23 mouse cellular contexts compared by ENCODE assay signal in the genomic region with DNA sequence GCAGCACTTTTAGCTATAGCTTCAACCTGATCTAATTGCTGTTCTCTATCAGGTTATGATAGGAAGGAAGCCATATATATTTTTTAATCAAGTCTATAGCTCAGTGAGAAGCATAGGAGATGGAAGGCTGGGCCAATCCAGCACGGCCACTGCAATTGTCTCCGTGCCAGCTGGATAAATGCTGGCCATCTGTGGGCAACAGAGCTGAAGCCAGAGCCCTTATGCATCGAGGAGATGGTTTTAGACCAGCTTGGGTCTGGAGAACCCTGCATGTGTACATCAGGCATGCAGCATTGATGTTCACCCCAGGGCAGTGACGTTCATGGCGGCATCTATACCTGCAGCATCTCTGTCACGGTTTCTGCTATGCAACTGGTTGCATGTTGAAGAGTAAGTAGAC. TPM values are rescaled to one million over a fixed set of nuclear protein-coding genes. Genes with fewer than 3 reads are reported as not detected.
DNase-seq lines count a peak whose midpoint lies in the region; TF ChIP-seq lines count a peak whose summit lies in the region.
"Had no signal": no experiment of that assay in that cellular context is flagged by ENCODE, and none has a peak within 500 bp of the region (broad histone marks: within the 10 kb centered on the region; RNA-seq: fewer than 3 reads in every experiment).

No protein-coding gene starts in this region.

- no peak for TF ChIP-seq POLR2A in cerebellum, adult 2 months (IDR thresholded peaks at IDR 0.05; ENCODE audit: borderline replicate concordance, insufficient read depth, low read length)

- 22% methylated on average over 6 of the region's 6 CpGs for WGBS in cerebellum, adult 2 months

- no peak for TF ChIP-seq CTCF in cerebellum, adult 2 months (IDR thresholded peaks at IDR 0.05; ENCODE audit: borderline replicate concordance, insufficient read depth, low read depth, low read length)
- no peak for TF ChIP-seq CTCF in left cerebral cortex, adult 2 months (IDR thresholded peaks at IDR 0.05)

- intact Hi-C loops in left cerebral cortex, postnatal 4 days (cut with DNase I): no loop called here
- intact Hi-C loops in left cerebral cortex, adult 2 months (cut with DNase I): no loop called here

- H3K4me3 ChIP-seq in cerebellum, adult 2 months (replicated peaks; ENCODE audit: insufficient read depth, low read depth, low read length): no peak overlapping the region
- H3K4me3 ChIP-seq in left cerebral cortex, adult 2 months: no peak overlapping the region
- H3K4me3 ChIP-seq: embryonic facial prominence, embryonic 10.5 days; embryonic facial prominence, embryonic 12.5 days; forebrain, embryonic 13.5 days; forebrain, embryonic 15.5 days had no signal

- peaks cover 4% of the 10 kb centered on the region for H3K4me1 ChIP-seq in cerebellum, adult 2 months (ENCODE audit: control insufficient read depth, insufficient read depth, low read length)
- H3K4me1 ChIP-seq: embryonic facial prominence, embryonic 10.5 days; embryonic facial prominence, embryonic 12.5 days; forebrain, embryonic 13.5 days; forebrain, embryonic 15.5 days had no signal

- no peaks in the 10 kb centered on the region for H3K27me3 ChIP-seq in cerebellum, adult 2 months (ENCODE audit: control insufficient read depth, insufficient read depth, low read length)
- H3K27me3 ChIP-seq: CH12.LX; embryonic facial prominence, embryonic 12.5 days; forebrain, embryonic 13.5 days; forebrain, embryonic 15.5 days; Patski had no signal

- DNase-seq in cerebellum, adult 2 months: peak; percentile 8 to 11
- DNase-seq in cerebellum, adult 9-11 months: no peak
- DNase-seq in cerebellum, postnatal 14 days: peak; percentile 46 to 61
- no peak for DNase-seq in cerebellum, adult 11 months
- DNase-seq in heart, adult 11 months: peak; percentile 59
- DNase-seq in heart, postnatal 4 days: no peak
- peak; percentile 40 for DNase-seq in left cerebral cortex, postnatal 4 days
- no peak for DNase-seq in left cerebral cortex, adult 2 months (ENCODE audit: extremely low spot score in 1 of 2, low spot score in 2 of 2)
- DNase-seq: adrenal gland, adult 8-10 months; adrenal gland, postnatal 14 days; adrenal gland, postnatal 36 days; B cell, adult 2 months; cerebellum, adult 8-10 months; forebrain, postnatal 0 days had no signal

- H3K27ac ChIP-seq in cerebellum, adult 2 months (ENCODE audit: insufficient read depth, low read length): no peak overlapping the region
- no peak overlapping the region for H3K27ac ChIP-seq in left cerebral cortex, adult 2 months
- H3K27ac ChIP-seq: embryonic facial prominence, embryonic 10.5 days; embryonic facial prominence, embryonic 12.5 days; forebrain, embryonic 13.5 days; forebrain, embryonic 15.5 days had no signal

RNA-seq across cellular contexts. Expression of gene Stac, which starts 20.3 kb away (rescaled TPM):
- polyA plus RNA-seq in cerebellum, adult 2 months (2012; rRNA removed): 9.8 and 11.5 TPM in 2 replicates
- total RNA-seq in heart, postnatal 4 days (2021): under 1 TPM; 0.64 to 0.86 TPM
- 10 to 100 TPM in 1 of 2 experiments, 1 to 10 TPM in 1; 9.3 to 10.3 TPM for total RNA-seq in left cerebral cortex, postnatal 4 days (2021)
- total RNA-seq in left cerebral cortex, adult 2 months (2021): 1 to 10 TPM; 1.4 to 3.0 TPM
- total RNA-seq: CH12.LX had no signal
- polyA plus RNA-seq: activated CD4-positive, CD25-positive, alpha-beta regulatory T cell, adult 4 months; CD4-positive, CD25-positive, alpha-beta regulatory T cell, adult 4 months; G1E had no signal

Comparison
In these comparisons a context has a peak if more than half of its experiments do, and no peak if none do; other contexts are left out.
1. DNase-seq: peak in cerebellum, adult 2 months (2 of 2), cerebellum, postnatal 14 days (2 of 2), heart, adult 11 months (single experiment) and left cerebral cortex, postnatal 4 days (single experiment); none in cerebellum, adult 9-11 months (single experiment), cerebellum, adult 11 months (single experiment), heart, postnatal 4 days (single experiment) and left cerebral cortex, adult 2 months (0 of 2).